Mouse (Mus musculus) heart, embryonic 12.5 days (tissue): ENCODE data around the gene Nes. TPM values are rescaled to one million over a fixed set of nuclear protein-coding genes. Genes with fewer than 3 reads are reported as not detected.

ENCODE experiments used
- ATAC-seq: fragments of 200-750 bp; cut with Nextera tagmentation; 2 replicates; pipeline ENCODE4 v1.8.0; 2017; ENCODE audit warnings: moderate TSS enrichment, moderate library complexity; ENCODE audit not compliant: insufficient number of reproducible peaks, low FRiP score
- H3K27ac ChIP-seq: fragments of 300-500 bp; sonication (generic); 2 replicates; pipeline ENCODE4 v1.5.1; 2016; ENCODE audit warnings: mild to moderate bottlenecking, moderate library complexity; ENCODE audit not compliant: poor library complexity, severe bottlenecking
- H3K27me3 ChIP-seq: fragments of 300-500 bp; sonication (generic); replicated peaks from 2 replicates; pipeline ENCODE4 v1.6.1; 2016; ENCODE audit warnings: mild to moderate bottlenecking, moderate library complexity
- H3K36me3 ChIP-seq: fragments of 300-500 bp; sonication (generic); 2 replicates; pipeline ENCODE4 v1.6.1; 2016; ENCODE audit warnings: mild to moderate bottlenecking, moderate library complexity
- H3K4me1 ChIP-seq: fragments of 300-500 bp; sonication (generic); replicated peaks from 2 replicates; pipeline ENCODE4 v1.6.1; 2016; ENCODE audit warnings: mild to moderate bottlenecking
- H3K4me2 ChIP-seq: fragments of 300-500 bp; sonication (generic); 2 replicates; pipeline ENCODE4 v1.6.1; 2016; ENCODE audit warnings: mild to moderate bottlenecking, moderate library complexity
- H3K4me3 ChIP-seq: fragments of 300-500 bp; sonication (generic); 2 replicates; pipeline ENCODE4 v1.5.1; 2016; ENCODE audit warnings: mild to moderate bottlenecking
- H3K9ac ChIP-seq: fragments of 300-500 bp; sonication (generic); 2 replicates; pipeline ENCODE4 v1.6.1; 2016; ENCODE audit warnings: mild to moderate bottlenecking, moderate library complexity
- H3K9me3 ChIP-seq: fragments of 300-500 bp; sonication (generic); replicated peaks from 2 replicates; pipeline ENCODE4 v1.6.1; 2016; ENCODE audit warnings: mild to moderate bottlenecking, moderate library complexity
- WGBS: fragments of 180-500 bp; shearing (Covaris S2); methylation state at CpG from one replicate; pipeline ENCODE4 v1.1.7; 2016; 5-methylcytosine and 5-hydroxymethylcytosine counted together
- polyA plus RNA-seq: library from polyadenylated mRNA; unstranded; fragments of >200 nt; fragmentation: Nextera tagmentation; extraction: Ambion mirVana; gene quantifications from 2 replicates; pipeline ENCODE4 v1.2.1, GENCODE M21; 2016

Nes gene
- polyA plus RNA-seq: 33.0 and 34.6 TPM in 2 replicates

- peaks cover 11% of the 10 kb centered on the region for H3K27me3 ChIP-seq
- WGBS: under 1% methylated on average over 44 of the region's 44 CpGs
Measured at GRCm38 (mm10) chr3:87970939-87971488, at the start of gene Nes. Gene Nes, plus strand, starts transcription at chr3:87971078.

GRCm38 (mm10) chr3:87924996-87925395, 45.9 kb upstream of the Nes start:
- Histone ChIP-seq H3K4me2 (no peak overlapping the region), H3K4me3 (no peak overlapping the region), H3K27ac (no peak overlapping the region), H3K27me3 (no peaks in the 10 kb centered on the region), H3K9ac (no peak overlapping the region), H3K4me1 (peaks cover 16% of the 10 kb centered on the region), H3K9me3 (no peaks in the 10 kb centered on the region), H3K36me3 (peaks cover 59% of the 10 kb centered on the region)
- no peak for ATAC-seq
- WGBS: 85% methylated on average over 7 of the region's 7 CpGs

More at GRCm38 (mm10) chr3:87970939-87971488, at the start of gene Nes:
- H3K4me2 ChIP-seq: peak within 1 kb of the TSS; percentile 98
- no peaks in the 10 kb centered on the region for H3K9me3 ChIP-seq
- peaks cover 14% of the 10 kb centered on the region for H3K36me3 ChIP-seq
- H3K9ac ChIP-seq: peak within 1 kb of the TSS; percentile 91
- H3K4me3 ChIP-seq: peak within 1 kb of the TSS; percentile 74
- H3K27ac ChIP-seq: peak within 1 kb of the TSS; percentile 69
- peaks cover 44% of the 10 kb centered on the region for H3K4me1 ChIP-seq
- ATAC-seq: peak; percentile 52

- Histone ChIP-seq H3K9me3 (no peaks in the 10 kb centered on the region), H3K27ac (no peak overlapping the region), H3K36me3 (peaks cover 62% of the 10 kb centered on the region), H3K4me3 (no peak overlapping the region), H3K27me3 (no peaks in the 10 kb centered on the region), H3K4me1 (peaks cover 22% of the 10 kb centered on the region), H3K4me2 (no peak overlapping the region), H3K9ac (no peak overlapping the region)
- no peak for ATAC-seq
- WGBS: 91% methylated on average over 5 of the region's 5 CpGs
Measured at GRCm38 (mm10) chr3:87927452-87927851, 43.4 kb upstream of the Nes start.

GRCm38 (mm10) chr3:87929341-87930077, 41.4 kb upstream of the Nes start:
- H3K27me3 ChIP-seq: no peaks in the 10 kb centered on the region
- 5% methylated on average over 26 of the region's 26 CpGs for WGBS
- no peaks in the 10 kb centered on the region for H3K9me3 ChIP-seq
- H3K4me1 ChIP-seq: peaks cover 23% of the 10 kb centered on the region
- peak overlapping the region; percentile 82 for H3K4me2 ChIP-seq
- H3K27ac ChIP-seq: peak overlapping the region; percentile 52
- peak; percentile 31 for ATAC-seq
- H3K9ac ChIP-seq: peak overlapping the region; percentile 87
- H3K4me3 ChIP-seq: peak overlapping the region; percentile 86
- peaks cover 56% of the 10 kb centered on the region for H3K36me3 ChIP-seq

GRCm38 (mm10) chr3:87930078-87930795, 40.6 kb upstream of the Nes start, which contains the start of the genes Isg20l2 and Rrnad1:
Gene Isg20l2, plus strand, starts transcription at chr3:87930314.
Gene Rrnad1, minus strand, starts transcription at chr3:87930717.
- under 1% methylated on average over 76 of the region's 78 CpGs for WGBS
- H3K27me3 ChIP-seq: no peaks in the 10 kb centered on the region
- H3K27ac ChIP-seq: peak within 1 kb of the TSS; percentile 73
- H3K4me3 ChIP-seq: peak within 1 kb of the TSS; percentile 86
- H3K4me1 ChIP-seq: peaks cover 25% of the 10 kb centered on the region
- peak; percentile 97 for ATAC-seq
- no peaks in the 10 kb centered on the region for H3K9me3 ChIP-seq
- peak within 1 kb of the TSS; percentile 82 for H3K4me2 ChIP-seq
- peak within 1 kb of the TSS; percentile 87 for H3K9ac ChIP-seq
- peaks cover 55% of the 10 kb centered on the region for H3K36me3 ChIP-seq

- Histone ChIP-seq H3K9me3 (no peaks in the 10 kb centered on the region), H3K4me2 (no peak overlapping the region), H3K9ac (no peak overlapping the region), H3K27me3 (no peaks in the 10 kb centered on the region), H3K4me1 (peaks cover 28% of the 10 kb centered on the region), H3K36me3 (peaks cover 62% of the 10 kb centered on the region), H3K27ac (no peak overlapping the region), H3K4me3 (no peak overlapping the region)
- no peak for ATAC-seq
- 84% methylated on average over 5 of the region's 5 CpGs for WGBS
Measured at GRCm38 (mm10) chr3:87934026-87934425, 36.9 kb upstream of the Nes start.

- no peak overlapping the region for H3K9ac ChIP-seq
- H3K27ac ChIP-seq: no peak overlapping the region
- WGBS: 65% methylated on average over 4 of the region's 4 CpGs
- H3K27me3 ChIP-seq: no peaks in the 10 kb centered on the region
- no peak overlapping the region for H3K4me2 ChIP-seq
- H3K4me3 ChIP-seq: no peak overlapping the region
- H3K4me1 ChIP-seq: peaks cover 24% of the 10 kb centered on the region
- no peak for ATAC-seq
- peaks cover 66% of the 10 kb centered on the region for H3K36me3 ChIP-seq
- H3K9me3 ChIP-seq: no peaks in the 10 kb centered on the region
Measured at GRCm38 (mm10) chr3:87934501-87934900, 36.4 kb upstream of the Nes start.

GRCm38 (mm10) chr3:87935201-87935600, 35.7 kb upstream of the Nes start:
- 86% methylated on average over 4 of the region's 4 CpGs for WGBS
- H3K4me2 ChIP-seq: no peak overlapping the region
- no peak overlapping the region for H3K4me3 ChIP-seq
- no peak overlapping the region for H3K9ac ChIP-seq
- H3K36me3 ChIP-seq: peaks cover 73% of the 10 kb centered on the region
- no peak overlapping the region for H3K27ac ChIP-seq
- H3K4me1 ChIP-seq: peaks cover 24% of the 10 kb centered on the region
- no peaks in the 10 kb centered on the region for H3K27me3 ChIP-seq
- no peak for ATAC-seq
- H3K9me3 ChIP-seq: no peaks in the 10 kb centered on the region

- Histone ChIP-seq H3K27me3 (no peaks in the 10 kb centered on the region), H3K27ac (no peak overlapping the region), H3K9me3 (no peaks in the 10 kb centered on the region), H3K4me3 (no peak overlapping the region), H3K36me3 (peaks cover 77% of the 10 kb centered on the region), H3K4me2 (no peak overlapping the region), H3K9ac (no peak overlapping the region), H3K4me1 (peaks cover 23% of the 10 kb centered on the region)
- ATAC-seq: no peak
- 97% methylated on average over 2 of the region's 2 CpGs for WGBS
Measured at GRCm38 (mm10) chr3:87935776-87936175, 35.1 kb upstream of the Nes start.

- ATAC-seq: no peak
- Histone ChIP-seq H3K4me1 (peaks cover 20% of the 10 kb centered on the region), H3K9ac (no peak overlapping the region), H3K4me2 (no peak overlapping the region), H3K9me3 (no peaks in the 10 kb centered on the region), H3K36me3 (peaks cover 68% of the 10 kb centered on the region), H3K27me3 (peaks cover 7% of the 10 kb centered on the region), H3K4me3 (no peak overlapping the region), H3K27ac (no peak overlapping the region)
- 81% methylated on average over 5 of the region's 5 CpGs for WGBS
Measured at GRCm38 (mm10) chr3:87940611-87941010, 30.3 kb upstream of the Nes start.

- H3K4me2 ChIP-seq: no peak overlapping the region
- H3K27me3 ChIP-seq: peaks cover 26% of the 10 kb centered on the region
- no peak overlapping the region for H3K9ac ChIP-seq
- H3K4me3 ChIP-seq: no peak overlapping the region
- peaks cover 53% of the 10 kb centered on the region for H3K36me3 ChIP-seq
- H3K9me3 ChIP-seq: no peaks in the 10 kb centered on the region
- H3K27ac ChIP-seq: no peak overlapping the region
- WGBS: 91% methylated on average over 2 of the region's 2 CpGs
- no peak for ATAC-seq
- H3K4me1 ChIP-seq: peaks cover 32% of the 10 kb centered on the region
Measured at GRCm38 (mm10) chr3:87942471-87942870, 28.4 kb upstream of the Nes start.
